Mouse (Mus musculus) midbrain, postnatal 0 days (tissue): ENCODE results near the gene Cc2d2b. TPM values are rescaled to one million over a fixed set of nuclear protein-coding genes. Genes with fewer than 3 reads are reported as not detected.
A peak's percentile ranks its signal among the peaks of the same experiment; 100 is the strongest.

Experiments used
- ATAC-seq: fragments of 200-750 bp; cut with Nextera tagmentation; 2 replicates; pipeline ENCODE4 v1.8.0; 2017; ENCODE audit warnings: moderate number of reproducible peaks, mild to moderate bottlenecking, moderate TSS enrichment, moderate library complexity; ENCODE audit not compliant: low FRiP score
- DNase-seq: peaks from one replicate; pipeline ENCODE4 v3.0.0-alpha.2; 2015; ENCODE audit warnings: low spot score
- H3K27ac ChIP-seq: fragments of 300-500 bp; sonication (generic); 2 replicates; pipeline ENCODE4 v1.5.1; 2014; ENCODE audit warnings: low read depth, mild to moderate bottlenecking, low read length, mixed read lengths
- H3K27me3 ChIP-seq: fragments of 300-500 bp; sonication (generic); 2 replicates; pipeline ENCODE4 v1.6.1; 2014; ENCODE audit warnings: low read length, control low read depth, mixed read lengths; ENCODE audit not compliant: insufficient read depth
- H3K36me3 ChIP-seq: fragments of 300-500 bp; sonication (generic); 2 replicates; pipeline ENCODE4 v1.6.1; 2014; ENCODE audit warnings: low read length, control low read depth, mixed read lengths; ENCODE audit not compliant: insufficient read depth
- H3K4me1 ChIP-seq: fragments of 300-500 bp; sonication (generic); 2 replicates; pipeline ENCODE4 v1.6.1; 2014; ENCODE audit warnings: mild to moderate bottlenecking, control low read depth, antibody characterized with exemption, low read length, mixed read lengths; ENCODE audit not compliant: insufficient read depth
- H3K4me2 ChIP-seq: fragments of 300-500 bp; sonication (generic); 2 replicates; pipeline ENCODE4 v1.6.1; 2014; ENCODE audit warnings: low read depth, mild to moderate bottlenecking, low read length, mixed read lengths; ENCODE audit not compliant: poor library complexity, severe bottlenecking
- H3K4me3 ChIP-seq: fragments of 300-500 bp; sonication (generic); 2 replicates; pipeline ENCODE4 v1.5.1; 2014; ENCODE audit warnings: low read depth, mild to moderate bottlenecking, low read length, moderate library complexity
- H3K9ac ChIP-seq: fragments of 300-500 bp; sonication (generic); replicated peaks from 2 replicates; pipeline ENCODE4 v1.6.1; 2014; ENCODE audit warnings: mild to moderate bottlenecking, low read length, moderate library complexity, mixed read lengths; ENCODE audit not compliant: poor library complexity, severe bottlenecking
- H3K9me3 ChIP-seq: fragments of 300-500 bp; sonication (generic); 2 replicates; pipeline ENCODE4 v1.6.1; 2016; ENCODE audit warnings: low read length, control low read depth
- CTCF ChIP-seq: IDR thresholded peaks from 2 replicates; pipeline ENCODE4 v1.5.1; 2016; ENCODE audit warnings: antibody characterized with exemption, mild to moderate bottlenecking
- WGBS: fragments of 180-500 bp; shearing (Covaris S2); extraction: QIAGEN DNeasy Blood & Tissue Kit; methylation state at CpG from one replicate; pipeline ENCODE4 v1.1.7; 2014; 5-methylcytosine and 5-hydroxymethylcytosine counted together
- polyA plus RNA-seq: library from polyadenylated mRNA; unstranded; fragments of >200 nt; fragmentation: Nextera tagmentation; extraction: Ambion mirVana; gene quantifications from 2 replicates; pipeline ENCODE4 v1.2.1, GENCODE M21; 2015
- total RNA-seq: library from RNA; depleted of rRNA; stranded (reverse); fragments of >200 nt; gene quantifications from 2 replicates; pipeline ENCODE4 v1.2.3, GENCODE M21; 2014

The Cc2d2b gene
- total and polyA plus RNA-seq, 2 experiments from 2014 or later = 0.31 TPM; not detected in 1

DNA sequence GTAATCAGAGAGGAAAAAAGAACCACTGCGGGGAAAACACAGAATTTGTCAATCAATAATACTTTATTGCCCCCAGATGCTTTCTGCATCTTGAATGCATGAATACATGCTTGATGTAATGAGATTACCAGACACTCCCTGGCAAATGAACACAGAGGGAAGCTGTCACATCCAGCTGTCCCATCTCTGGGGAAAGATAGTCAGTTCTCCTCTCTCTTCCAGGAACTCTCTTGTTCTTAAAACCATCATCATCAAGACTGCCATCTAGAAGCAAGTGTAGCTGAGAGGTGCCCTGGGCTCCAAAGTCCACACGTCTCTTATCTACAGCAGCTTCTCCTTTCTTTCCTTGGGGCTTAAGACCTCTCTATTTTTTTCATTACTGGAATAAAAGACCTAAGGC lies 21.9 kb upstream of the Cc2d2b start:
- no peak for ATAC-seq
- Histone ChIP-seq H3K4me1 (0 out of 2 replicates have a peak, but pooled peaks cover 2% of the 10 kb centered on the region), H3K4me2 (no peak overlapping the region), H3K36me3 (no peaks in the 10 kb centered on the region), H3K9ac (no peak overlapping the region), H3K27ac (no peak overlapping the region), H3K9me3 (no peaks in the 10 kb centered on the region), H3K27me3 (no peaks in the 10 kb centered on the region), H3K4me3 (no peak overlapping the region)
- no peak for DNase-seq
- no peak for TF ChIP-seq CTCF
- 81% methylated on average over 2 of the region's 2 CpGs for WGBS

DNA sequence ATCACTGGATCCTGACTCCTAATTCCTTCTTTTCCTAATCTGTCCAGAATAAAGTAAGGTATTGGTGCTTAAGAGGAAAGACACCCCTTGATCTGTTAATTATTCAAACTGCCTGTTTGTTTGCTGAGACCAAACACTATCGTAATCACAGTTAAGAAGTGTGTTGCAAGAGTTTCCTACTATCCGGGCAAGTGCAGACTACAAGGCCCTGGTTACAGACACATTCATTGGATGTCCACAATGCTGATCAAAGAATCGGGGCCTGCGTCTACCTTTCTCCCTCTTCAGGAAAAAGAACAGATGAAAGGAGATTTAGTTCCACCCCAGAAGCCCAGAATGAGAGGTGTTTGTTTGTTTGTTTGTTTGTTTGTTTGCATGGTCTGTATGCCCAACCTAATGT lies 20.3 kb upstream of the Cc2d2b start:
- Histone ChIP-seq H3K27me3 (no peaks in the 10 kb centered on the region), H3K36me3 (no peaks in the 10 kb centered on the region), H3K27ac (no peak overlapping the region), H3K9ac (no peak overlapping the region), H3K9me3 (no peaks in the 10 kb centered on the region), H3K4me2 (no peak overlapping the region), H3K4me1 (no peaks in the 10 kb centered on the region), H3K4me3 (no peak overlapping the region)
- DNase-seq (no peak), ATAC-seq (no peak)
- 91% methylated on average over 4 of the region's 4 CpGs for WGBS
- no peak for TF ChIP-seq CTCF

- WGBS = 73% methylated on average over 12 of the region's 12 CpGs
- Histone ChIP-seq H3K4me3 (no peak overlapping the region), H3K9ac (no peak overlapping the region), H3K4me1 (no peaks in the 10 kb centered on the region), H3K27me3 (no peaks in the 10 kb centered on the region), H3K9me3 (no peaks in the 10 kb centered on the region), H3K36me3 (no peaks in the 10 kb centered on the region), H3K27ac (no peak overlapping the region), H3K4me2 (no peak overlapping the region)
- ATAC-seq = no peak
- TF ChIP-seq CTCF = no peak
- DNase-seq = no peak
These were observed 19.7 kb upstream of the Cc2d2b start for GRCm38 (mm10) chr19:40728732-40729420.

GRCm38 (mm10) chr19:40733409-40733808 lies 15.1 kb upstream of the Cc2d2b start:
- peaks cover 5% of the 10 kb centered on the region; the same call in 1 of the 2 replicates for H3K4me1 ChIP-seq
- H3K4me3 ChIP-seq = no peak overlapping the region
- H3K36me3 ChIP-seq = no peaks in the 10 kb centered on the region
- ATAC-seq = no peak
- no peak overlapping the region for H3K4me2 ChIP-seq
- H3K27me3 ChIP-seq = no peaks in the 10 kb centered on the region
- no peaks in the 10 kb centered on the region for H3K9me3 ChIP-seq
- H3K9ac ChIP-seq = no peak overlapping the region
- no peak for DNase-seq
- WGBS = 64% methylated on average over 10 of the region's 10 CpGs
- H3K27ac ChIP-seq = 0 out of 2 replicates have a peak overlapping the region, but pooled peaks have one; percentile 38
- no peak for TF ChIP-seq CTCF

GRCm38 (mm10) chr19:40733849-40734248 lies 14.7 kb upstream of the Cc2d2b start:
- TF ChIP-seq CTCF = no peak
- 24% methylated on average over 4 of the region's 4 CpGs for WGBS

More at GRCm38 (mm10) chr19:40733849-40734248, 14.7 kb upstream of the Cc2d2b start:
- peaks cover 5% of the 10 kb centered on the region; the same call in 1 of the 2 replicates for H3K4me1 ChIP-seq
- no peak overlapping the region for H3K9ac ChIP-seq
- H3K9me3 ChIP-seq = no peaks in the 10 kb centered on the region
- 0 out of 2 replicates have a peak overlapping the region, but pooled peaks have one; percentile 38 for H3K27ac ChIP-seq
- DNase-seq (peak; percentile 32), ATAC-seq (peak; percentile 35; the same call in 1 of the 2 replicates)
- no peaks in the 10 kb centered on the region for H3K27me3 ChIP-seq
- H3K4me2 ChIP-seq = no peak overlapping the region
- H3K4me3 ChIP-seq = no peak overlapping the region
- no peaks in the 10 kb centered on the region for H3K36me3 ChIP-seq
